Mouse (Mus musculus): Measurements from ENCODE around the gene Duox1. TPM values are rescaled to one million over a fixed set of nuclear protein-coding genes. Genes with fewer than 3 reads are reported as not detected.

Duox1 gene
- total and polyA plus RNA-seq, 3 experiments = not detected

DNA sequence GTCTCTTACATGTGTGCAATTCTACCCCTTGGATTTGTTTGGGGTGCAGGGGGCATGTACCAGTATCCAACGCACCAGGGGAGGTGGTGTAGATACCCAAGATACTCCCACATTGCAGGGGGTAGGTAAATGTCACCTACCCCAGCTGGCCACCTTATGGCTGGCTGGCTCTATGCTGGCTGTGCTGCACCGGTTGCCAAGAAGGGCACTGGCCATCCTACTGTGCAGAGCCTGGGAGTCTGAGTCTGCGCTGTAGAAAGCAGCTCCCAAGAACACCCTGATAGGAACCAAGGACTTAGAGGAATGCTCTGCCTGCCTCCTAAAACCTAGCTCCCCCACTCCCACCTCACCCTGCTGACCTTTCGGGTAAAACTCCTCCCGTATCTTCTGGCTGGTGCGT, 37.5 kb downstream of the Duox1 start:
- Histone ChIP-seq H3K27me3 (replicated peaks) (peaks cover 1% of the 10 kb centered on the region), H3K27ac (ENCODE audit: insufficient read depth, low read depth) (no peak overlapping the region), H3K4me3 (replicated peaks in 1 of 3; ENCODE audit: low read depth in 2 of 3, low read length in 2 of 3, poor library complexity in 1 of 3) (no peak overlapping the region), H3K4me2 (ENCODE audit: insufficient read depth, low read depth, poor library complexity, severe bottlenecking) (no peak overlapping the region), H3K79me2 (replicated peaks; ENCODE audit: control insufficient read depth, extremely low read depth, insufficient read depth, poor library complexity, severe bottlenecking) (no peaks in the 10 kb centered on the region), H3K9ac (ENCODE audit: insufficient read depth, low read depth) (no peak overlapping the region), H3K36me3 (replicated peaks in 1 of 2; ENCODE audit: control insufficient read depth in 1 of 2, insufficient read depth in 1 of 2, low read length in 1 of 2) (no peaks in the 10 kb centered on the region), H3K4me1 (ENCODE audit: control insufficient read depth in 1 of 2, insufficient read depth in 2 of 2) (peaks cover 6 to 20% of the 10 kb centered on the region in 2 experiments), H3K9me3 (replicated peaks; ENCODE audit: low read length) (no peaks in the 10 kb centered on the region)
- dilution Hi-C loops (cut with MboI; ENCODE audit: extremely low pct_ligation_motif_present, extremely low pct_unique_long_range_greater_than_20kb, low sequenced_read_pairs) = no loop called here
- no peak for TF ChIP-seq UBTF (IDR thresholded peaks at IDR 0.05; ENCODE audit: low read depth, low read length)
- no peak for TF ChIP-seq GABPA (IDR thresholded peaks at IDR 0.05; ENCODE audit: insufficient replicate concordance, low read depth, low read length)
- TF ChIP-seq CTCF (conservative IDR thresholded peaks at IDR 0.05 in 1 of 2, IDR thresholded peaks at IDR 0.05 in 1 of 2; ENCODE audit: low read depth in 2 of 2, low read length in 2 of 2) = no peak
- no peak for TF ChIP-seq NRF1 (IDR thresholded peaks at IDR 0.05; ENCODE audit: low read depth, low read length)
- TF ChIP-seq RAD21 (IDR thresholded peaks at IDR 0.05; ENCODE audit: low read depth, low read length) = no peak
- TF ChIP-seq BHLHE40 (IDR thresholded peaks at IDR 0.05; ENCODE audit: low read depth, low read length) = no peak
- no peak for TF ChIP-seq ELF1 (IDR thresholded peaks at IDR 0.05; ENCODE audit: low read depth, low read length)
- no peak for TF ChIP-seq PAX5 (IDR thresholded peaks at IDR 0.05; ENCODE audit: low read length)
- TF ChIP-seq POLR2AphosphoS2 (IDR thresholded peaks at IDR 0.05; ENCODE audit: low read depth, low read length) = no peak
- TF ChIP-seq ZNF384 (IDR thresholded peaks at IDR 0.05; ENCODE audit: low read depth, low read length) = no peak
- TF ChIP-seq IRF4 (IDR thresholded peaks at IDR 0.05; ENCODE audit: low read depth, low read length) = no peak
- TF ChIP-seq MAFK (IDR thresholded peaks at IDR 0.05; ENCODE audit: insufficient replicate concordance, low read length) = no peak
- no peak for TF ChIP-seq ZC3H11A (IDR thresholded peaks at IDR 0.05; ENCODE audit: low read depth, low read length)
- no peak for TF ChIP-seq E2F4 (IDR thresholded peaks at IDR 0.05; ENCODE audit: insufficient replicate concordance, low read depth, low read length)
- TF ChIP-seq JUND (conservative IDR thresholded peaks at IDR 0.05; ENCODE audit: low read depth, low read length) = no peak
- no peak for TF ChIP-seq MXI1 (IDR thresholded peaks at IDR 0.05; ENCODE audit: low read depth, low read length)
- no peak for TF ChIP-seq HCFC1 (IDR thresholded peaks at IDR 0.05; ENCODE audit: low read depth, low read length)
- TF ChIP-seq KAT2A (IDR thresholded peaks at IDR 0.05; ENCODE audit: insufficient replicate concordance, low read length) = no peak
- no peak for TF ChIP-seq USF1 (IDR thresholded peaks at IDR 0.05; ENCODE audit: low read depth, low read length)
- DNase-seq (ENCODE audit: extremely low read depth) = no peak
- in situ Hi-C loops (cut with MboI; ENCODE audit: low pct_ligation_motif_present, low pct_unique_long_range_greater_than_20kb, low sequenced_read_pairs) = no loop called here

DNA sequence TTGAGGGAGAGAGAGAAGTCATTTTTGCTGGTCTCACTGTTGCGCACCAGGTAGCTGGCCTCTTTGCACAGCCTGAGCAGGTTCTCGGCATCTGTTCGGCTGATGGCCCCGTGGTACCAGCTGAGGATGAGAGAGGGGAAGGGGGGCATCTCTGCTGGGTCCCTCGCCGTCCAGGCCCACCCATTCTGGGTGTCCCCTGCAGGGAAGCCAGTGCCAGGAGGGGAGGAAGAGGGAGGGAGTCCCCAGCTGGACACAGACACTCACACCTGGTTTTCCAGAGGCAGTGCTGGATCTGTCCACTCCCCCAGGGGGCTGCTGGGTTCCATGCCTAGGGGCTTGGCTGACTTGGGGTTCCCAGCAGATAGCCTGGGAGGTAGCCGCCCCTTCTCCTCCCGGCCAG, 38.3 kb downstream of the Duox1 start:
- in situ Hi-C loops (cut with MboI; ENCODE audit: low pct_ligation_motif_present, low pct_unique_long_range_greater_than_20kb, low sequenced_read_pairs) = no loop called here
- dilution Hi-C loops (cut with MboI; ENCODE audit: extremely low pct_ligation_motif_present, extremely low pct_unique_long_range_greater_than_20kb, low sequenced_read_pairs) = no loop called here
- no peaks in the 10 kb centered on the region for H3K36me3 ChIP-seq (replicated peaks in 1 of 2; ENCODE audit: control insufficient read depth in 1 of 2, insufficient read depth in 1 of 2, low read length in 1 of 2)

More for the DNA sequence above, 38.3 kb downstream of the Duox1 start:
- Histone ChIP-seq H3K79me2 (replicated peaks; ENCODE audit: control insufficient read depth, extremely low read depth, insufficient read depth, poor library complexity, severe bottlenecking) (no peaks in the 10 kb centered on the region), H3K4me3 (replicated peaks in 1 of 3; ENCODE audit: low read depth in 2 of 3, low read length in 2 of 3, poor library complexity in 1 of 3) (no peak overlapping the region), H3K27ac (ENCODE audit: insufficient read depth, low read depth) (no peak overlapping the region), H3K4me1 (ENCODE audit: control insufficient read depth in 1 of 2, insufficient read depth in 2 of 2) (peaks cover 6 to 16% of the 10 kb centered on the region in 2 experiments), H3K27me3 (replicated peaks) (no peaks in the 10 kb centered on the region), H3K9me3 (replicated peaks; ENCODE audit: low read length) (no peaks in the 10 kb centered on the region), H3K4me2 (ENCODE audit: insufficient read depth, low read depth, poor library complexity, severe bottlenecking) (no peak overlapping the region), H3K9ac (ENCODE audit: insufficient read depth, low read depth) (no peak overlapping the region)
- TF ChIP-seq PAX5 (IDR thresholded peaks at IDR 0.05; ENCODE audit: low read length) (no peak), MAZ (IDR thresholded peaks at IDR 0.05; ENCODE audit: low read depth, low read length) (no peak), MAX (IDR thresholded peaks at IDR 0.05; ENCODE audit: low read length) (no peak), SMC3 (IDR thresholded peaks at IDR 0.05; ENCODE audit: low read depth, low read length) (no peak)
- DNase-seq (ENCODE audit: extremely low read depth) = no peak

Measured in CH12.LX (cell line).